Mouse (Mus musculus) layer of hippocampus, adult 9-10 months (tissue): ENCODE measurements around the gene H2afz.
"Not testable (repeated sequence)": the region's sequence is repeated elsewhere in the genome, so short reads cannot be mapped to it uniquely, and the experiment has no call there.

Experiments used
- DNase-seq: peaks from one replicate; pipeline ENCODE4 v3.0.0; 2022; ENCODE audit warnings: low spot score

H2afz gene

GRCm38 (mm10) chr3:137864124-137864987 lies at the start of gene H2afz:
Gene H2afz, plus strand, starts transcription at chr3:137864487.
- DNase-seq: peak; percentile 94

GRCm38 (mm10) chr3:137818713-137819112 lies 45.6 kb upstream of the H2afz start:
- no peak for DNase-seq

- DNase-seq: no peak
Observed at GRCm38 (mm10) chr3:137820688-137821467, 43.4 kb upstream of the H2afz start.

GRCm38 (mm10) chr3:137823317-137823716 lies 41.0 kb upstream of the H2afz start:
- DNase-seq: no peak

- DNase-seq: no peak
Observed at GRCm38 (mm10) chr3:137827678-137828077, 36.6 kb upstream of the H2afz start.

- no peak for DNase-seq
Observed at GRCm38 (mm10) chr3:137831156-137831555, 33.1 kb upstream of the H2afz start.

- no peak for DNase-seq
Observed at GRCm38 (mm10) chr3:137833128-137833527, 31.2 kb upstream of the H2afz start.

GRCm38 (mm10) chr3:137833698-137834097 lies 30.6 kb upstream of the H2afz start:
- no peak for DNase-seq

- no peak for DNase-seq
Observed at GRCm38 (mm10) chr3:137836543-137836942, 27.7 kb upstream of the H2afz start.

- no peak for DNase-seq
Observed at GRCm38 (mm10) chr3:137838160-137838559, 26.1 kb upstream of the H2afz start.

- no peak for DNase-seq
Observed at GRCm38 (mm10) chr3:137842944-137843343, 21.3 kb upstream of the H2afz start.

- no peak for DNase-seq
Observed at GRCm38 (mm10) chr3:137844263-137844662, 20.0 kb upstream of the H2afz start.

GRCm38 (mm10) chr3:137846552-137846951 lies 17.7 kb upstream of the H2afz start:
- no peak for DNase-seq

- no peak for DNase-seq
Observed at GRCm38 (mm10) chr3:137848354-137848753, 15.9 kb upstream of the H2afz start.

GRCm38 (mm10) chr3:137849697-137850096 lies 14.6 kb upstream of the H2afz start:
- no peak for DNase-seq

- no peak for DNase-seq
Observed at GRCm38 (mm10) chr3:137851196-137851595, 13.1 kb upstream of the H2afz start.

GRCm38 (mm10) chr3:137853011-137853410 lies 11.3 kb upstream of the H2afz start:
- DNase-seq: not testable (repeated sequence)

- DNase-seq: no peak
Observed at GRCm38 (mm10) chr3:137855328-137855727, 9.0 kb upstream of the H2afz start.

- DNase-seq: no peak
Observed at GRCm38 (mm10) chr3:137856061-137856460, 8.2 kb upstream of the H2afz start.

- no peak for DNase-seq
Observed at GRCm38 (mm10) chr3:137860394-137861170, 3.7 kb upstream of the H2afz start.

GRCm38 (mm10) chr3:137861436-137861835 lies 2.9 kb upstream of the H2afz start:
- DNase-seq: no peak

- no peak for DNase-seq
Observed at GRCm38 (mm10) chr3:137862600-137862999, 1.7 kb upstream of the H2afz start.
